8 mouse cellular contexts compared by ENCODE assay signal in the genomic region with DNA sequence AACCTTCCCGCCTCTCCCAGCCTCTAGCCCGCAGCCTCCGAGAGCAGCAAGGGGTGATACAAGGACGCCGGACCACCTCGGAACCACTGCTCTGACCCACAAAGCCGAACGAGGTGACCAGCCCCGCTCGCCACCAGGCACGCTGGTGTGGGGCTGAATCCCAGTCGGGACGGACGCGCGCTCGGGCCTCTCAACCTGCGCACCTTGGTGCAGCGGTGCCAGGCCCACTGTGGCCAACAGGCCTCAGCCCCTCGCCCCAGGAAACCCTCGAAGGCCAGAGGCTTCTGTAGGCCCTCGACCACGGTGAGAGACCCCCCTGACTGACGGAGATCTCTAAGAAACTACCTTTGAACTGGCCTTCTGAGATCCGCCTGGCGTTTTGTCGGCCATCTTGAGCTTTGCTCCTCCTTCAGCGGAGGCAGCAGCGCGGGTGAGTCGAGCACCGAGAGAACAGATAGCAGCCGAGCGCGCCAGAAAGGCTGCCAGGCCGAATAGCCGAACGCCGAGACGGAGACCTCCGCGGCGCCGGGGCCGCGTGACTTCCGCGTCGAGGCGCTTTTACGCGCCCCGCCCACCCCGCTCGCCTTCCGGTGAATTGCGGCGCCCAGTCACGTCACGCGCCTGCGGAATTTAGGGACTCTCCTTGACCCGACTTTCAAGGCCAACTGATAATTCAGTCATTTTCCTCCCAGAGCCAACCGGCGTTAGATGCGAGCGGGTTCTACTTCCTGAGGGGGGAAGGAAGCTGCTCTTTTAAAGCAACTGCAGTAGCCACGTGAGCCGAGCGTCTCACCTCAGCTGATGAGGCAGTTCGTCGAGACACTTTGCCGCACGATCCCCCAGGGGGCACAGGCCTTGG. TPM values are rescaled to one million over a fixed set of nuclear protein-coding genes. Genes with fewer than 3 reads are reported as not detected.
DNase-seq lines count a peak whose midpoint lies in the region; ATAC-seq and TF ChIP-seq lines count a peak whose summit lies in the region.

A gene (minus strand): TSS at position 525 of the 859 bp plus-strand sequence.

- peak; percentile 99 for DNase-seq in 3134 (ENCODE audit: extremely low read depth, insufficient read length, low spot score)
- DNase-seq in adrenal gland, postnatal 36 days: peak; percentile 97 to 99
- DNase-seq in heart, adult 18-20 months: peak; percentile 97
- DNase-seq in kidney, adult 2 months: peak; percentile 99
- DNase-seq in spleen, adult 2 months (ENCODE audit: low read depth in 1 of 2, low spot score in 2 of 2): peak; percentile 93 to 96

- peaks cover 5% of the 10 kb centered on the region for H3K36me3 ChIP-seq in embryonic facial prominence, embryonic 13.5 days
- no peaks in the 10 kb centered on the region for H3K36me3 ChIP-seq in kidney, adult 2 months (ENCODE audit: control insufficient read depth, insufficient read depth, low read length)
- H3K36me3 ChIP-seq in limb, embryonic 12.5 days: no peaks in the 10 kb centered on the region
- H3K36me3 ChIP-seq in midbrain, embryonic 15.5 days (replicated peaks): no peaks in the 10 kb centered on the region
- no peaks in the 10 kb centered on the region for H3K36me3 ChIP-seq in spleen, adult 2 months (ENCODE audit: control insufficient read depth, insufficient read depth, low read length)

- H3K27me3 ChIP-seq in embryonic facial prominence, embryonic 13.5 days: no peaks in the 10 kb centered on the region
- H3K27me3 ChIP-seq in kidney, adult 2 months (replicated peaks; ENCODE audit: control insufficient read depth, insufficient read depth, low read length): no peaks in the 10 kb centered on the region
- no peaks in the 10 kb centered on the region for H3K27me3 ChIP-seq in limb, embryonic 12.5 days
- no peaks in the 10 kb centered on the region for H3K27me3 ChIP-seq in midbrain, embryonic 15.5 days (replicated peaks)
- no peaks in the 10 kb centered on the region for H3K27me3 ChIP-seq in spleen, adult 2 months (ENCODE audit: control insufficient read depth, insufficient read depth, low read length)

- peak within 1 kb of the TSS; percentile 88 for H3K27ac ChIP-seq in embryonic facial prominence, embryonic 13.5 days
- H3K27ac ChIP-seq in kidney, adult 2 months (ENCODE audit: insufficient read depth, low read depth, low read length): peak within 1 kb of the TSS; percentile 89
- peak within 1 kb of the TSS; percentile 92 for H3K27ac ChIP-seq in limb, embryonic 12.5 days
- H3K27ac ChIP-seq in midbrain, embryonic 15.5 days: peak within 1 kb of the TSS; percentile 93
- peak within 1 kb of the TSS; percentile 87 for H3K27ac ChIP-seq in spleen, adult 2 months (ENCODE audit: insufficient read depth, low read length)

- peaks cover 16% of the 10 kb centered on the region for H3K4me1 ChIP-seq in embryonic facial prominence, embryonic 13.5 days
- H3K4me1 ChIP-seq in kidney, adult 2 months (ENCODE audit: control insufficient read depth, insufficient read depth, low read length): peaks cover 7% of the 10 kb centered on the region; the same call in 1 of the 2 replicates
- peaks cover 18% of the 10 kb centered on the region for H3K4me1 ChIP-seq in limb, embryonic 12.5 days (replicated peaks)
- peaks cover 24% of the 10 kb centered on the region for H3K4me1 ChIP-seq in midbrain, embryonic 15.5 days
- peaks cover 8% of the 10 kb centered on the region; the same call in 1 of the 2 replicates for H3K4me1 ChIP-seq in spleen, adult 2 months (ENCODE audit: control insufficient read depth, insufficient read depth, insufficient read length)

- TF ChIP-seq POLR2A in kidney, adult 2 months (IDR thresholded peaks at IDR 0.05; ENCODE audit: low read depth, low read length): peak; percentile 62
- TF ChIP-seq POLR2A in spleen, adult 2 months (IDR thresholded peaks at IDR 0.05; ENCODE audit: low read depth, low read length): no peak; the same call in 1 of the 2 replicates

- ATAC-seq in embryonic facial prominence, embryonic 13.5 days (ENCODE audit: insufficient number of reproducible peaks, insufficient read depth, low FRiP score, low TSS enrichment, low read depth): peak; percentile 89
- ATAC-seq in limb, embryonic 12.5 days (ENCODE audit: insufficient number of reproducible peaks, insufficient read depth, low FRiP score, low TSS enrichment, low read depth): peak; percentile 91
- ATAC-seq in midbrain, embryonic 15.5 days (replicated peaks): peak; percentile 97

- H3K9me3 ChIP-seq in embryonic facial prominence, embryonic 13.5 days: no peaks in the 10 kb centered on the region
- no peaks in the 10 kb centered on the region for H3K9me3 ChIP-seq in limb, embryonic 12.5 days
- H3K9me3 ChIP-seq in midbrain, embryonic 15.5 days: no peaks in the 10 kb centered on the region

- no peak for TF ChIP-seq CTCF in kidney, adult 2 months (conservative IDR thresholded peaks at IDR 0.05; ENCODE audit: insufficient read depth, insufficient read length, low read depth, low read length)
- TF ChIP-seq CTCF in spleen, adult 2 months (IDR thresholded peaks at IDR 0.05; ENCODE audit: extremely low read depth, insufficient read depth, insufficient read length, insufficient replicate concordance): no peak

- peak within 1 kb of the TSS; percentile 96 for H3K9ac ChIP-seq in embryonic facial prominence, embryonic 13.5 days
- H3K9ac ChIP-seq in limb, embryonic 12.5 days (replicated peaks): peak within 1 kb of the TSS; percentile 93
- H3K9ac ChIP-seq in midbrain, embryonic 15.5 days: peak within 1 kb of the TSS; percentile 85

- peak within 1 kb of the TSS; percentile 98 for H3K4me3 ChIP-seq in embryonic facial prominence, embryonic 13.5 days
- peak within 1 kb of the TSS; percentile 89 for H3K4me3 ChIP-seq in kidney, adult 2 months (ENCODE audit: insufficient read depth, low read depth, low read length)
- peak within 1 kb of the TSS; percentile 96 for H3K4me3 ChIP-seq in limb, embryonic 12.5 days (replicated peaks)
- peak within 1 kb of the TSS; percentile 81 for H3K4me3 ChIP-seq in midbrain, embryonic 15.5 days
- peak within 1 kb of the TSS; percentile 87 for H3K4me3 ChIP-seq in spleen, adult 2 months (ENCODE audit: extremely low read depth, insufficient read depth, insufficient read length)

- H3K4me2 ChIP-seq in embryonic facial prominence, embryonic 13.5 days: peak within 1 kb of the TSS; percentile 85
- H3K4me2 ChIP-seq in limb, embryonic 12.5 days: peak within 1 kb of the TSS; percentile 88
- peak within 1 kb of the TSS; percentile 93 for H3K4me2 ChIP-seq in midbrain, embryonic 15.5 days

- under 1% methylated on average over 74 of the region's 74 CpGs for WGBS in embryonic facial prominence, embryonic 13.5 days
- under 1% methylated on average over 74 of the region's 74 CpGs for WGBS in kidney, adult 2 months
- WGBS in limb, embryonic 12.5 days: under 1% methylated on average over 74 of the region's 74 CpGs
- WGBS in midbrain, embryonic 15.5 days: under 1% methylated on average over 74 of the region's 74 CpGs
- WGBS in spleen, adult 2 months: under 1% methylated on average over 74 of the region's 74 CpGs

RNA-seq across cellular contexts. Expression of the gene that starts here (rescaled TPM):
- total RNA-seq in adrenal gland, postnatal 36 days (2021): 10 to 100 TPM; 54.8 to 57.3 TPM
- 169 and 178 TPM in 2 replicates for polyA plus RNA-seq in embryonic facial prominence, embryonic 13.5 days (2015; fragmentation: Nextera tagmentation; extraction: Ambion mirVana)
- 10 to 100 TPM; 27.3 to 34.6 TPM for total RNA-seq in heart, adult 18-20 months (2021)
- 3.0 and 4.8 TPM in 2 replicates for polyA plus RNA-seq in kidney, adult 2 months (2012; rRNA removed)
- polyA plus RNA-seq in limb, embryonic 12.5 days (2016; fragmentation: Nextera tagmentation; extraction: Ambion mirVana): 154 and 175 TPM in 2 replicates
- polyA plus RNA-seq in midbrain, embryonic 15.5 days (2015; fragmentation: Nextera tagmentation; extraction: Ambion mirVana): 115 and 129 TPM in 2 replicates
- 1.6 and 1.7 TPM in 2 replicates for polyA plus RNA-seq in spleen, adult 2 months (2012; rRNA removed)

Comparison
In these comparisons a context has a peak if more than half of its experiments do, and no peak if none do; other contexts are left out.
1. Peak in every context shown above with its lines: DNase-seq, ATAC-seq, H3K4me3 ChIP-seq and H3K27ac ChIP-seq.
2. RNA of the gene that starts here (polyA plus RNA-seq): 169 to 178 TPM in embryonic facial prominence, embryonic 13.5 days, 154 to 175 TPM in limb, embryonic 12.5 days and 115 to 129 TPM in midbrain, embryonic 15.5 days; 3.0 to 4.8 TPM in kidney, adult 2 months and 1.6 to 1.7 TPM in spleen, adult 2 months; every median in the first group is over 10 times any median in the second.